Mouse (Mus musculus) left cerebral cortex, adult 2 months (tissue): ENCODE data around the gene Ccdc63. TPM values are rescaled to one million over a fixed set of nuclear protein-coding genes. Genes with fewer than 3 reads are reported as not detected.

Experiments used
- DNase-seq, 2 experiments: peaks; one replicate each; pipeline ENCODE4 v3.0.0; 2021 to 2022; ENCODE audit warnings: low spot score in 2 of 2, mixed read lengths in 1 of 2; ENCODE audit errors: extremely low spot score in 1 of 2
- H3K27ac ChIP-seq: fragments of 200-600 bp; 2 replicates; pipeline ENCODE4 v1.8.1; 2022
- H3K4me3 ChIP-seq: fragments of 200-600 bp; 2 replicates; pipeline ENCODE4 v1.8.1; 2022
- CTCF ChIP-seq: fragments of 200-600 bp; IDR thresholded peaks from 2 replicates; pipeline ENCODE4 v1.8.1; 2022; ENCODE audit warnings: antibody characterized with exemption, mild to moderate bottlenecking, moderate library complexity
- intact Hi-C: fragments of 180-260 bp; cut with DNase I; formaldehyde crosslinking; loops from one replicate; pipeline ENCODE4 v1.15.1; 2025
- total RNA-seq, 2 experiments: library from RNA; stranded (reverse); gene quantifications; 2 replicates each; pipeline ENCODE4 v1.2.3; 2021

Ccdc63 gene
- total RNA-seq, 2 experiments from 2014 or later = 0.66 to 1.1 TPM

- H3K4me3 ChIP-seq = no peak overlapping the region
- H3K27ac ChIP-seq = no peak overlapping the region
- intact Hi-C loops = loop anchor here (5.0 kb wide), 2 partner anchors 231 to 281 kb away; partner anchors contain the start of gene Arpc3
- DNase-seq = no peak
- TF ChIP-seq CTCF = no peak; the same call in 1 of the 2 replicates
These were observed 29.3 kb downstream of the Ccdc63 start for GRCm38 (mm10) chr5:122111091-122111932.

- H3K4me3 ChIP-seq = no peak overlapping the region
- no peak overlapping the region for H3K27ac ChIP-seq
- no peak for TF ChIP-seq CTCF
- intact Hi-C loops = loop anchor here (5.0 kb wide), 2 partner anchors 232 to 282 kb away; partner anchors contain the start of gene Arpc3
- DNase-seq = no peak
These were observed 30.0 kb downstream of the Ccdc63 start for GRCm38 (mm10) chr5:122110625-122111024.

GRCm38 (mm10) chr5:122109325-122110060 lies 31.1 kb downstream of the Ccdc63 start:
- H3K4me3 ChIP-seq = no peak overlapping the region
- no peak for DNase-seq
- peak overlapping the region; percentile 28; the same call in 1 of the 2 replicates for H3K27ac ChIP-seq
- intact Hi-C loops = loop anchor here (5.0 kb wide), 2 partner anchors 233 to 283 kb away; partner anchors contain the start of gene Arpc3
- no peak for TF ChIP-seq CTCF

GRCm38 (mm10) chr5:122108104-122108503 lies 32.5 kb downstream of the Ccdc63 start:
- intact Hi-C loops = no loop called here
- TF ChIP-seq CTCF = no peak
- no peak for DNase-seq
- no peak overlapping the region for H3K4me3 ChIP-seq
- H3K27ac ChIP-seq = no peak overlapping the region

GRCm38 (mm10) chr5:122106212-122106611 lies 34.4 kb downstream of the Ccdc63 start:
- no peak overlapping the region for H3K4me3 ChIP-seq
- TF ChIP-seq CTCF = no peak
- H3K27ac ChIP-seq = no peak overlapping the region
- no peak for DNase-seq
- intact Hi-C loops = no loop called here

- no peak for DNase-seq
- Histone ChIP-seq H3K27ac (no peak overlapping the region), H3K4me3 (no peak overlapping the region)
- intact Hi-C loops = no loop called here
- no peak for TF ChIP-seq CTCF
These were observed 35.6 kb downstream of the Ccdc63 start for GRCm38 (mm10) chr5:122104981-122105380.

- Histone ChIP-seq H3K4me3 (no peak overlapping the region), H3K27ac (no peak overlapping the region)
- intact Hi-C loops = no loop called here
- TF ChIP-seq CTCF = peak; percentile 71
- DNase-seq = no peak
These were observed 36.4 kb downstream of the Ccdc63 start for GRCm38 (mm10) chr5:122104201-122104600.

- peak in 1 of 2 experiments; percentile 26 for DNase-seq
- TF ChIP-seq CTCF = no peak
- intact Hi-C loops = no loop called here
- peak overlapping the region; percentile 15; the same call in 1 of the 2 replicates for H3K4me3 ChIP-seq
- H3K27ac ChIP-seq = no peak overlapping the region
These were observed 37.5 kb downstream of the Ccdc63 start for GRCm38 (mm10) chr5:122103075-122103474.

GRCm38 (mm10) chr5:122102476-122103050 lies 38.1 kb downstream of the Ccdc63 start:
- intact Hi-C loops = no loop called here
- DNase-seq = no peak
- Histone ChIP-seq H3K27ac (no peak overlapping the region), H3K4me3 (peak overlapping the region; percentile 15; the same call in 1 of the 2 replicates)
- TF ChIP-seq CTCF = no peak

GRCm38 (mm10) chr5:122094439-122094838 lies 46.2 kb downstream of the Ccdc63 start:
- Histone ChIP-seq H3K27ac (no peak overlapping the region), H3K4me3 (no peak overlapping the region)
- intact Hi-C loops = no loop called here
- no peak for DNase-seq
- TF ChIP-seq CTCF = no peak

- no peak for TF ChIP-seq CTCF
- intact Hi-C loops = no loop called here
- DNase-seq = no peak
- no peak overlapping the region for H3K27ac ChIP-seq
- no peak overlapping the region for H3K4me3 ChIP-seq
These were observed 46.9 kb downstream of the Ccdc63 start for GRCm38 (mm10) chr5:122093734-122094133.

GRCm38 (mm10) chr5:122092794-122093193 lies 47.8 kb downstream of the Ccdc63 start:
- DNase-seq = no peak
- TF ChIP-seq CTCF = no peak
- H3K27ac ChIP-seq = no peak overlapping the region
- H3K4me3 ChIP-seq = no peak overlapping the region
- intact Hi-C loops = no loop called here
